Mouse (Mus musculus) CH12F3 (cell line): Measurements from ENCODE around the gene Efhd2.

Experiments
- in situ Hi-C: fragments of 300-500 bp; cut with MboI; formaldehyde crosslinking; loops from 2 replicates; pipeline ENCODE4 v1.14.3; 2020; ENCODE audit warnings: low sequenced_read_pairs

Efhd2 gene

GRCm38 (mm10) chr4:141860246-141860841, 14.4 kb downstream of the Efhd2 start:
- in situ Hi-C loops: no loop called here

GRCm38 (mm10) chr4:141859351-141859750, 15.4 kb downstream of the Efhd2 start:
- in situ Hi-C loops: no loop called here

GRCm38 (mm10) chr4:141858501-141858900, 16.2 kb downstream of the Efhd2 start:
- in situ Hi-C loops: no loop called here

- in situ Hi-C loops: no loop called here
Observed at GRCm38 (mm10) chr4:141857422-141857930, 17.2 kb downstream of the Efhd2 start.

- in situ Hi-C loops: no loop called here
Observed at GRCm38 (mm10) chr4:141853437-141853836, 21.3 kb downstream of the Efhd2 start.

GRCm38 (mm10) chr4:141845999-141846398, 28.7 kb downstream of the Efhd2 start, which contains the start of gene Ctrc:
Gene Ctrc, minus strand, starts transcription at chr4:141846359.
- in situ Hi-C loops: no loop called here

GRCm38 (mm10) chr4:141834536-141835095, 40.1 kb downstream of the Efhd2 start:
- in situ Hi-C loops: no loop called here

GRCm38 (mm10) chr4:141833911-141834310, 40.8 kb downstream of the Efhd2 start:
- in situ Hi-C loops: no loop called here

- in situ Hi-C loops: no loop called here
Observed at GRCm38 (mm10) chr4:141831361-141831760, 43.4 kb downstream of the Efhd2 start.

GRCm38 (mm10) chr4:141830381-141830780, 44.3 kb downstream of the Efhd2 start:
- in situ Hi-C loops: no loop called here

GRCm38 (mm10) chr4:141828177-141828576, 46.5 kb downstream of the Efhd2 start:
- in situ Hi-C loops: no loop called here

GRCm38 (mm10) chr4:141827401-141827800, 47.3 kb downstream of the Efhd2 start:
- in situ Hi-C loops: no loop called here

GRCm38 (mm10) chr4:141826060-141826459, 48.7 kb downstream of the Efhd2 start, which contains the start of gene Cela2a:
Gene Cela2a, minus strand, starts transcription at chr4:141826160.
- in situ Hi-C loops: no loop called here

- in situ Hi-C loops: loop anchor here (25.0 kb wide), 1 partner anchor 264 kb away; the partner anchor contains the start of gene Tmem51
Observed at GRCm38 (mm10) chr4:141822979-141823378, 51.7 kb downstream of the Efhd2 start.

GRCm38 (mm10) chr4:141822089-141822488, 52.6 kb downstream of the Efhd2 start:
- in situ Hi-C loops: loop anchor here (25.0 kb wide), 1 partner anchor 265 kb away; the partner anchor contains the start of gene Tmem51

- in situ Hi-C loops: loop anchor here (25.0 kb wide), 1 partner anchor 266 kb away; the partner anchor contains the start of gene Tmem51
Observed at GRCm38 (mm10) chr4:141821178-141821577, 53.5 kb downstream of the Efhd2 start.

- in situ Hi-C loops: loop anchor here (25.0 kb wide), 1 partner anchor 268 kb away; the partner anchor contains the start of gene Tmem51
Observed at GRCm38 (mm10) chr4:141819316-141819715, 55.4 kb downstream of the Efhd2 start.

- in situ Hi-C loops: loop anchor here (25.0 kb wide), 1 partner anchor 268 kb away; the partner anchor contains the start of gene Tmem51
Observed at GRCm38 (mm10) chr4:141818861-141819260, 55.9 kb downstream of the Efhd2 start.

GRCm38 (mm10) chr4:141817706-141818105, 57.0 kb downstream of the Efhd2 start:
- in situ Hi-C loops: loop anchor here (25.0 kb wide), 1 partner anchor 270 kb away; the partner anchor contains the start of gene Tmem51

GRCm38 (mm10) chr4:141816776-141817655, 57.7 kb downstream of the Efhd2 start:
- in situ Hi-C loops: loop anchor here (25.0 kb wide), 1 partner anchor 270 kb away; the partner anchor contains the start of gene Tmem51

GRCm38 (mm10) chr4:141816267-141816666, 58.5 kb downstream of the Efhd2 start:
- in situ Hi-C loops: loop anchor here (25.0 kb wide), 1 partner anchor 271 kb away; the partner anchor contains the start of gene Tmem51
